Mouse (Mus musculus): ENCODE data around the gene Rps26. TPM values are rescaled to one million over a fixed set of nuclear protein-coding genes. Genes with fewer than 3 reads are reported as not detected.
"Not testable (repeated sequence)": the region's sequence is repeated elsewhere in the genome, so short reads cannot be mapped to it uniquely, and the experiment has no call there.

The Rps26 gene
- polyA plus RNA-seq, 1 experiment from 2014 or later, result 793 TPM

DNA sequence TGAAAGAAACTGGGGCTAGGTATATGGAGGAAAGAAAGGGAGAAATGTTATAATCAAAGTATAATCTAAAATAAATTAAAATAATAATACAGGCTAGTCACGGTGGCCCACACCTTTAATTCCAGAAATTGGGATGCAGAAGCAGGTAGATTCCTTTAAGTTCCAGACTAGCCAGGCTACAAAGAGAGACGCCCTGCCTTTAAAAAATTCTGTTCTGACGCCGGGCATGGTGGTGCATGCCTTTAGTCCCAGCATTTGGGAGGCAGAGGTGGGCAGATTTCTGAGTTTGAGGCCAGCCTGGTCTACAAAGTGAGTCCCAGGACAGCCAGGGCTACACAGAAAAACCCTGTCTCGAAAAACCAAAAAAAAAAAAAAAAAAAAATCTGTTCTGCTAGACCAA lies 3.8 kb upstream of the Rps26 start:
- H3K4me3 ChIP-seq (ENCODE audit: low read length); H3K27me3 ChIP-seq (ENCODE audit: control insufficient read depth, insufficient read depth, low read depth, low read length); H3K9me3 ChIP-seq (ENCODE audit: control insufficient read depth, low read length); ATAC-seq (ENCODE audit: low read depth); H3K4me1 ChIP-seq (replicated peaks; ENCODE audit: control insufficient read depth, insufficient read depth, low read length); H3K27ac ChIP-seq (ENCODE audit: low read length); H3K4me2 ChIP-seq (ENCODE audit: low read depth, low read length); H3K9ac ChIP-seq (ENCODE audit: low read length); H3K36me3 ChIP-seq (ENCODE audit: control insufficient read depth, insufficient read depth, low read length): not testable (repeated sequence)
- 78% methylated on average over 5 of the region's 5 CpGs for WGBS

DNA sequence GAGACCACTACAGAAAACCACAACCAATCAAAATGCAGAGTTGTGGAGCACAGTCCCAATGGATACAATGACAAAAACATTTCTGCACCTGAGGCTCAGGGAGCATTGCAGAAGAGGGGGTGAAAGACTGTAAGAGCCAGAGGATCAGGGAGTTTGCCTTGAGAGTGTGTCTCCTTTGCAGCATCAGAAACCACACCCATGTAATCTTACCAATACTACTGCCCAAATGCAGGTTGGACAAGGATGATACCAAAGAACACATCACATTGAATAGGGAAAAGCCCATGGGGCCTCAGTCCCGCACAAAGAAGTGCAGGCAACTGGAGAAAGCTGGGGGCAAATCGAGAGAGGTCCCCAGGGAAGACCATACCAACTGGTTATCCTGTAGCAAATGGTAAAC lies 3.2 kb upstream of the Rps26 start:
- Histone ChIP-seq H3K36me3 (ENCODE audit: control insufficient read depth, insufficient read depth, low read length) (peaks cover 7% of the 10 kb centered on the region), H3K4me3 (ENCODE audit: low read length) (no peak overlapping the region), H3K4me1 (replicated peaks; ENCODE audit: control insufficient read depth, insufficient read depth, low read length) (peaks cover 5% of the 10 kb centered on the region; the same call in 1 of the 2 replicates), H3K27me3 (ENCODE audit: control insufficient read depth, insufficient read depth, low read depth, low read length) (no peaks in the 10 kb centered on the region), H3K9ac (ENCODE audit: low read length) (no peak overlapping the region), H3K9me3 (ENCODE audit: control insufficient read depth, low read length) (no peaks in the 10 kb centered on the region), H3K27ac (ENCODE audit: low read length) (no peak overlapping the region), H3K4me2 (ENCODE audit: low read depth, low read length) (no peak overlapping the region)
- ATAC-seq (ENCODE audit: low read depth), result no peak
- WGBS, result 76% methylated on average over 2 of the region's 2 CpGs

DNA sequence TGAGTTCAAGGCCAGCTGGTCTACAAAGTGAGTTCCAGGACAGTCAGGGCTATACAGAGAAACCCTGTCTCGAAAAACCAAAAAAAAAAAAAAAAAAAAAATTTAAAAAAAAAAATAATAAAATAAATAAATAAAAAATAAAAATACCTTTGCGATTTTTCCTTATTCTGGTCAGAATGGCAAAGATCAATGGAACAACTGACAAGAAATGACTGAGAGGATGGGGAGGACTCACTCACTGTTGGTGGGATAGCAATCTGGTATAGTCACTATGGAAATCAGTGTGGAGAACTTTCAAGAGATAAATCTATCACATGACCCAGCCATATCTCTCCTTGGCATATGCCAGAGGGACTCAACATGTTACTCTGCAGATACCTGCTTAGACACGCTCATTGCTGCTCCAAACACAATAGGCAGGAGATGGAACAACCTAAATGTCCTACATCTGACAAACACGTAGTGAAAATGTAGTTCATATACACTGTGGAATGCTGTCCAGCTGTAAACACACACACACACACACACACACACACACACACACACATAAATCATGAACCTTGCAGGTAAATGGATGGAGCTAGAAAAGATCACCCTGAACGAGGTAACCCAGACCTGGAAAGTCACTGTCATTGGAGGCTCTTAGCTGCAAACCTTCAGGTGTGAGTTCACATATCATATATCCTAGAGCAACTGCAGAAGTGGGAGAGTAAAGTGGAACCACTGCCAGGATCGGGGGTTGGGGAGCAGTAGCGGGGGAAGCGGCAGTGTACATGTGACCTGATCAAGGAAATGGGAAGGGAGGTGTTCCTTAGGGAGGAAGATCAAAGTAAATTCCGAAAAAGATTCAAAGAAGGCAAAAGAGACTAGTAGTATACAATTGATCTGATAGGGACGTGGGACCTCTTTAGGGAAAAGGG lies 1.1 kb upstream of the Rps26 start:
- H3K4me3 ChIP-seq (ENCODE audit: low read length), result no peak overlapping the region
- H3K4me2 ChIP-seq (ENCODE audit: low read depth, low read length), result no peak overlapping the region
- 75% methylated on average over 10 of the region's 10 CpGs for WGBS
- H3K4me1 ChIP-seq (replicated peaks; ENCODE audit: control insufficient read depth, insufficient read depth, low read length), result peaks cover 5% of the 10 kb centered on the region; the same call in 1 of the 2 replicates
- no peaks in the 10 kb centered on the region for H3K9me3 ChIP-seq (ENCODE audit: control insufficient read depth, low read length)
- no peak for ATAC-seq (ENCODE audit: low read depth)
- H3K27ac ChIP-seq (ENCODE audit: low read length), result no peak overlapping the region
- no peaks in the 10 kb centered on the region for H3K27me3 ChIP-seq (ENCODE audit: control insufficient read depth, insufficient read depth, low read depth, low read length)
- H3K36me3 ChIP-seq (ENCODE audit: control insufficient read depth, insufficient read depth, low read length), result peaks cover 20% of the 10 kb centered on the region
- H3K9ac ChIP-seq (ENCODE audit: low read length), result no peak overlapping the region

DNA sequence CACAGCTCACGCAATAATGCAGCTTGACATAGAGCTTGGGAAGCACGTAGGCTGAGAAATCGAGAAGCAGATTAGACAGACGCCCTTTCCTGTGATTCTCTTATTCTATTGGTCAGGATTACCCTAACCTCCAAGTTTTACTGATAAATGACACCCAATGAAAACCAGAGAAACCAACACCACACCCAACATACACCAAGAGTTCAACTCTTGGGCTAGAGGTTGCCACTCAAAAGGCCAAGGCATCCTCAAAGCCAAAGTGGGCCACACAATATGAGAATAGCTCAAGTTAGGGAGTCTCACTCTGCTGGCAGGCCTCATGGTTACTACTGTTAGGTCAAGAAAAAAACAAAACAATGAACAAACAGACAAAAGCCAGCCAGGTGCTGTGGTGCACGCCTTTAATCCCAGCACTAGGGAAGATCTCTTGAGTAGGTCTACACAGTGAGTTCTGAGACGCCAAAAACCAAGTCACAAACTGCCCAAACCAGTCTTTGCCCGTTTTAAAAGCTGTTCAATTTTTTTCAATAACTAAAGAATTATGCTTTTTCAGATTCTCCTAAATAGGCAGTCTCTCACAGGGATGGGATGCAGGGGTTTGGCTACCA lies 1.2 kb downstream of the Rps26 start:
- H3K4me3 ChIP-seq (ENCODE audit: low read length), result peak overlapping the region; percentile 90
- H3K9ac ChIP-seq (ENCODE audit: low read length), result peak overlapping the region; percentile 95
- peaks cover 20% of the 10 kb centered on the region for H3K36me3 ChIP-seq (ENCODE audit: control insufficient read depth, insufficient read depth, low read length)
- H3K4me1 ChIP-seq (replicated peaks; ENCODE audit: control insufficient read depth, insufficient read depth, low read length), result peaks cover 5% of the 10 kb centered on the region; the same call in 1 of the 2 replicates
- peak overlapping the region; percentile 34; the same call in 1 of the 2 replicates for H3K27ac ChIP-seq (ENCODE audit: low read length)
- no peaks in the 10 kb centered on the region for H3K27me3 ChIP-seq (ENCODE audit: control insufficient read depth, insufficient read depth, low read depth, low read length)
- H3K4me2 ChIP-seq (ENCODE audit: low read depth, low read length), result peak overlapping the region; percentile 68
- 33% methylated on average over 7 of the region's 7 CpGs for WGBS
- ATAC-seq (ENCODE audit: low read depth), result no peak
- H3K9me3 ChIP-seq (ENCODE audit: control insufficient read depth, low read length), result no peaks in the 10 kb centered on the region

DNA sequence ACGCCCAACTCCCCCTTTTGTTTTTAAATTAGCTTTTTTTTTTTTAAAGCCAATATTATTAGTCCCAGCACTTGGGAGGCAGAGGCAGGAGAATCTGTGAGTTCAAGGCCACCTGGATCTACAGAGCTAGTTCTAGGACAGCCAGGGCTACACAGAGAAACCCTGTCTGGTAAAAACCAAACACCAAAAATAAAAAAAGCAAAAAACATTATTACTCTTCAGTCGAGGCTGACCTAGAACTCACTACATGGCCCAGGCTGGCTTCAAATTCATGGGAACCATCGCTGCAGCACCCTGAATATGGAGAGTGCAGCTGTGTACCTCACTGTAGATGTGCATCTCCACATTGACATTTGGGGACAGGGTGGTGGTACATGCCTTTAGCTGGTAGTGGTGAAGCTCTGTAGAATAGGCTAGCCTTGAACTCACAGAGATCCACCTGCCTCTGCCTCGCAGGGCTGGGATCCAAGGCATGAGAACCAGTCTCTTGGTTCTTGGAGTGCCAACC lies 3.4 kb downstream of the Rps26 start:
- not testable (repeated sequence) for H3K4me1 ChIP-seq (replicated peaks; ENCODE audit: control insufficient read depth, insufficient read depth, low read length); H3K9ac ChIP-seq (ENCODE audit: low read length); H3K9me3 ChIP-seq (ENCODE audit: control insufficient read depth, low read length); H3K27me3 ChIP-seq (ENCODE audit: control insufficient read depth, insufficient read depth, low read depth, low read length); ATAC-seq (ENCODE audit: low read depth); H3K4me2 ChIP-seq (ENCODE audit: low read depth, low read length); H3K4me3 ChIP-seq (ENCODE audit: low read length); H3K27ac ChIP-seq (ENCODE audit: low read length)
- peaks cover 20% of the 10 kb centered on the region for H3K36me3 ChIP-seq (ENCODE audit: control insufficient read depth, insufficient read depth, low read length)
- WGBS, result 85% methylated on average over 4 of the region's 4 CpGs

DNA sequence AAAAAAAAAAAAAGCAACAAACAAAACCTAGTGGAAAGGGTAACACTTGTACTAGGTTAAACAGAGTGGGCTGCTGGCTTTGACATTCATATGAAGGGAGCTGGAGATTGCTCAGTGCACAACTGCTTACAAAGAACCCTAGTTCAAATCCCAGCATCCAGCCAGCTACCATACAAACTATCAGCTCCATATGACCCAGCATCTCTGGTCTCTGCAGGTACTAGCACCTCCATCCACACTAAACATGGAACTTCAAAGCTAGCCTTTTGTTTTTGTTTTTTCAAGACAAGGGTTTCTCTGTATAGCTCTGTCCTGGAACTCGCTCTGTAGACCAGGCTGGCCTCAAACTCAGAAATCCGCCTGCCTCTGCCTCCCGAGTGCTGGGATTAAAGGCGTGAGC lies 3.8 kb downstream of the Rps26 start:
- WGBS, result 83% methylated on average over 4 of the region's 4 CpGs
- H3K36me3 ChIP-seq (ENCODE audit: control insufficient read depth, insufficient read depth, low read length), result peaks cover 20% of the 10 kb centered on the region
- no peak overlapping the region for H3K4me3 ChIP-seq (ENCODE audit: low read length)
- H3K27ac ChIP-seq (ENCODE audit: low read length), result no peak overlapping the region
- no peak for ATAC-seq (ENCODE audit: low read depth)
- H3K9me3 ChIP-seq (ENCODE audit: control insufficient read depth, low read length), result no peaks in the 10 kb centered on the region
- no peak overlapping the region for H3K9ac ChIP-seq (ENCODE audit: low read length)
- no peaks in the 10 kb centered on the region for H3K27me3 ChIP-seq (ENCODE audit: control insufficient read depth, insufficient read depth, low read depth, low read length)
- peaks cover 5% of the 10 kb centered on the region; the same call in 1 of the 2 replicates for H3K4me1 ChIP-seq (replicated peaks; ENCODE audit: control insufficient read depth, insufficient read depth, low read length)
- no peak overlapping the region for H3K4me2 ChIP-seq (ENCODE audit: low read depth, low read length)

DNA sequence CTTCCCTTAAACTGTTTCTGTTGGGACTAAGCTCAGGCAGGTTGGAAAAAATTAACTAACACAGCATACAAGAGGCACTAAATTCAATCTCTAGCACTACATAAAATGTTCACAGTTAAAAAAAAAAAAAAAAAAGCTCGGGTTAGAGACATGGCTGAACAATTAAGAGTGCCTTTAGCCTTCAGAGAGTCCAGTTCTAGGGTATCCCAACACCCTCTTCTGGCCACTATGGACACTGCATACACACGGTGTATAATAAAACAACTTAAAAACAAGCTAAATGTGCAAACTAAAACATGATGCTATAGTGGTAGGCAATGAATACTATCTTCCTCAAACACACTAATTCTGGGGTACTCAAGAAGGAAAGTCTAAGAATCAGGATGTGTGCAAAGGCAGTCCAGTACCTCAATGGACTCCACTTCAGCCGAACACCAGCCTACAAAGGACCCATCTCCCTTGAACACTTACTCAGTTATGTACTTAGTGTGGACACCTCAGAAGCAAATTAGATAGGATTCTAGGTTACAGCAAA lies 4.5 kb downstream of the Rps26 start:
- Histone ChIP-seq H3K9me3 (ENCODE audit: control insufficient read depth, low read length) (no peaks in the 10 kb centered on the region), H3K27me3 (ENCODE audit: control insufficient read depth, insufficient read depth, low read depth, low read length) (no peaks in the 10 kb centered on the region), H3K4me3 (ENCODE audit: low read length) (no peak overlapping the region), H3K4me2 (ENCODE audit: low read depth, low read length) (no peak overlapping the region), H3K9ac (ENCODE audit: low read length) (no peak overlapping the region), H3K36me3 (ENCODE audit: control insufficient read depth, insufficient read depth, low read length) (peaks cover 20% of the 10 kb centered on the region), H3K27ac (ENCODE audit: low read length) (no peak overlapping the region), H3K4me1 (replicated peaks; ENCODE audit: control insufficient read depth, insufficient read depth, low read length) (peaks cover 5% of the 10 kb centered on the region; the same call in 1 of the 2 replicates)
- no peak for ATAC-seq (ENCODE audit: low read depth)
- 61% methylated on average over 3 of the region's 3 CpGs for WGBS

DNA sequence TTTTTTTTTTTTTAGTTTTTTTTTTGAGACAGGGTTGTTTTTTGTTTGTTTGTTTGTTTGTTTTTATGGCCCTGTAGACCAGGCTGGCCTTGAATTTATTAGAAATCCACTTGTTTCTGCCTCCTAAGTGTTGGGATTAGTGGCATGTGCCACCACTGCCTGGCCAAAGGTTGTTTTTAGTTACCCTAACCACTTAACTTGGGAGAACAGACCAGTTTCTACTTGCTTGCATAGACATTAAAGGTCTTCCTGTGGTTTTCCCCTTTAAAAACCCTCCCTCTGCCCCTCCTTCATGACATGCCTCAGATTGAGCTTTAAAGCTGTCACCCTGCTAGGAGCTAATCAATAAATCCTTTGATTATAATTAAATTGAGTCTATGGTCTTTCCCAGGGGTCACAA lies 6.3 kb downstream of the Rps26 start:
- Histone ChIP-seq H3K27me3 (ENCODE audit: control insufficient read depth, insufficient read depth, low read depth, low read length) (no peaks in the 10 kb centered on the region), H3K9me3 (ENCODE audit: control insufficient read depth, low read length) (no peaks in the 10 kb centered on the region), H3K9ac (ENCODE audit: low read length) (no peak overlapping the region), H3K27ac (ENCODE audit: low read length) (no peak overlapping the region), H3K36me3 (ENCODE audit: control insufficient read depth, insufficient read depth, low read length) (peaks cover 20% of the 10 kb centered on the region), H3K4me3 (ENCODE audit: low read length) (no peak overlapping the region), H3K4me2 (ENCODE audit: low read depth, low read length) (no peak overlapping the region), H3K4me1 (replicated peaks; ENCODE audit: control insufficient read depth, insufficient read depth, low read length) (peaks cover 3% of the 10 kb centered on the region; the same call in 1 of the 2 replicates)
- no peak for ATAC-seq (ENCODE audit: low read depth)

DNA sequence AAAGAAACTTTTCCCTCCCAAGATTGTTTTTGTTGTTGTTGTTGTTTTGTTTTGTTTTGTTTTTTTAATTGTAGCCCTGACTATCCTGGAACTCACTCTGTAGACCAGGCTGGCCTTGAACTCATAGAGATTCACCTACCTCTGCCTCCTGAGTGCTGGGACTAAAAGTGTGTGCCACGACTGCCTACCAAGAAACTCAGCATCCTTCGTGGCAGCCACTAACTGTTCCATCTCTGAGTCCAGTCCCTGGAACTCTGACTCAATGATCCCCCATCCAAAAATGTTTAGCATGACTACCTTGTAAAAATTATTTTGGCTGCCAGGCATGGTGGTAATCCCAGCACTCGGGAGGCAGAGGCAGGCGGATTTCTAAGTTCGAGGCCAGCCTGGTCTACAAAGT lies 7.4 kb downstream of the Rps26 start:
- WGBS, result 87% methylated on average over 5 of the region's 5 CpGs
- not testable (repeated sequence) for H3K27me3 ChIP-seq (ENCODE audit: control insufficient read depth, insufficient read depth, low read depth, low read length); H3K9me3 ChIP-seq (ENCODE audit: control insufficient read depth, low read length); H3K27ac ChIP-seq (ENCODE audit: low read length); H3K4me3 ChIP-seq (ENCODE audit: low read length); ATAC-seq (ENCODE audit: low read depth); H3K9ac ChIP-seq (ENCODE audit: low read length); H3K4me1 ChIP-seq (replicated peaks; ENCODE audit: control insufficient read depth, insufficient read depth, low read length); H3K4me2 ChIP-seq (ENCODE audit: low read depth, low read length)
- H3K36me3 ChIP-seq (ENCODE audit: control insufficient read depth, insufficient read depth, low read length), result peaks cover 10% of the 10 kb centered on the region
